Mouse (Mus musculus) frontal cortex, postnatal 10 days (tissue): ENCODE data around the gene Nexn.

Experiments
- DNase-seq, 2 experiments: peaks; one replicate each; pipeline ENCODE4 v3.0.0; 2022; ENCODE audit warnings: low spot score in 2 of 2, mixed read lengths in 1 of 2

The Nexn gene

DNA sequence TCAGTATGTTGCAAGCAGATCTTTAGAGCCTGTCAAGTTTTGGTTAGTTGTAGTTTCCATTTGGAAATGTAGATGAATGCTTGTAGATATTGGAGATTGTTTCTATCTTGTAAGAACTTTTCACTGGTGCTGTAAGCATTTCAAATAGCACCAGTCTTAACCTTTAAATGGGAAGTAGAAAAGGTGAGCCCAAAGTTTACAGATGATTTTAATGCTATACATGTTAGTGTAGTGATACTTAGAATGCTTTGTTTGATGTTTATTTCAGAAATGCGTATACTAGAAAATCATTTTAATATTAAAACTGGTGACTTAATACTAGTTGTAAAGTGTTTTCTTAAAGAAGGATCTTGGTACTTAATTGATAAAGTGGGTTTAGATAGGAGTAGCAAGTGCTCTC lies 30.3 kb downstream of the Nexn start:
- no peak for DNase-seq

DNA sequence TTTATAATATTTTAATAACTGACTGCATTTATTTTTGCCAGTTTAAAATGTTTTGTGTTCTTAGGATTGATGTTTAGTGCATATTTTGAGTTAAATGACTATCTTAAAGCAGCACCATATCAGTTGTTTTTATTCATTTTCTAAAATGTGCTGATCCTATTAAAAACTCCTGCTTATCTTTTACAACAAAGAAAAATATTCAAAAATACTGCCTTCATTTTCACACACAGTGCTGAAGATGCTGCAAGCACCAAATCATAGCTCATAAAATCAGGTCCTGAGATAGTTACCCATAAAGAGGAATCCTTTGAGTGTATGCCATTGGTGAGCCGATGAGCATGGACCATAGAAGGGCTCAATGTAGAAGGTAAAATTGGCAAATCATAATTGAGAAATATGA lies 30.9 kb downstream of the Nexn start:
- no peak for DNase-seq

DNA sequence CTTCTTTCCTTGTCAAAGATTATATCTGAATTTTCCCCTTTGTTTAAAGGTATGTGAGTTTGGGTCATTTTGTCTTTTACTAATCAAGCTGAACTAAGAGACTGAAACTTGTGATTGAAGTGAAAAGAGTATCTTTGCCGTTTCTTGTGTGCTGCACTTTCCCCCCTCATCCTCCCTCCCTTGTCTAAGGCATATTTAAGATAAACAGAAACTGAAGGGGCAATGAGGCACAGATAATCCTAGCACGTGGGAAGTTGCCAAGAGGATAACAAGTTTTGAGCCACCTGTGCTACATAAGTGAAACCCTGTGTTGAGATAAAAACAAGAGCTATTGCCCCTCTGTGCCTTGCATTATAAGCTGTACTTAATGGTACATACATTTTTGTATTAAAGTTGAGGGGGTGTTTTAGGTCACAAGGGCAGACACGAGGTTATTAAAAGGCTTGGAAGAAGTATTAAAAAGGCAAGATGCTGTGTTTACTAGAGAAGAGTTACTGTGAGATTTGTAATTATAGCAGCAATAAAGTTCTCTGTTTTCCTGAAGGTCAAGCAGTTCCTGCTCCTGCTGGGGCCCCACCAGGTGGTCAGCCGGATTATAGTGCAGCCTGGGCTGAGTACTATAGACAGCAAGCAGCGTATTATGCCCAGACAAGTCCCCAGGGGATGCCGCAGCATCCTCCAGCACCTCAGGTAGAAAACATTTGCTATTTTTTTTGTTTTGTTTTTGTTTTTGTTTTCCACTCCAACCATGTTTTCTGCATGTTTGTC lies 34.6 kb downstream of the Nexn start:
- DNase-seq, result no peak

DNA sequence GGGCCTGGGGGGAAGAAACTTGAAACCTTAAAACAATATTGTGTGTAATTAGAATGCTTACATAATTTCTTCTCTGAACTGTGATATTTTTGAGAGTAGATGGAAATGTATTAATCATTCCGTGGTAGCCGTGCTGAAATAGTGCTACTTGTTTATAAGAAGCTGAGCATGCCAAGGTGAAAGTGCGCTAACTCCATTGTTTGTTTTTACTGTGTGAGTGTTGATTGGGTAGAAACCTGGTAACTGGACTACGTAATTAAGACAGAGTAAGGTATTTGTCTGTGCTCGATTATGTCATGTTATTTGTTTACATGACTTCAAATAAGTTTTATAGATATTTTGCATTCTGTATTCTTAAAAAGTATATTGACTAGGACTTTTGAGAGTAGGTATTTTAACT lies 36.9 kb downstream of the Nexn start:
- DNase-seq, result no peak

DNA sequence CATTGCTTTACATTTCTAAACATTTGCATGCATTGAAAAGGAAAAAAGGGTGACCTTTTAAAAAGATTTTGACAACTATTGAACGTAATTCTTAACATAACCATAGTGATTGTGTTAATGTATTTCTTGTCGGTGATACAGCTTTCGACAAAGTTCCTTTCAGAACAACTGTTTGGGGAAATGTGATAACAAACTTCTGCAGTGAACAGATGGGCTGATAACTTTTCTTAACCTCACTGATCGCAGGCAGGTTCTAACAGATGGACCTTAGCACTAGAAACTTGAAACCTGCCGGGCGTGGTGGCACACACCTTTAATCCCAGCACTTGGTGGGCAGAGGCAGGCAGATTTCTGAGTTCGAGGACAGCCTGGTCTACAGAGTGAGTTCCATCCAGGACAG lies 37.3 kb downstream of the Nexn start:
- DNase-seq, result no peak

DNA sequence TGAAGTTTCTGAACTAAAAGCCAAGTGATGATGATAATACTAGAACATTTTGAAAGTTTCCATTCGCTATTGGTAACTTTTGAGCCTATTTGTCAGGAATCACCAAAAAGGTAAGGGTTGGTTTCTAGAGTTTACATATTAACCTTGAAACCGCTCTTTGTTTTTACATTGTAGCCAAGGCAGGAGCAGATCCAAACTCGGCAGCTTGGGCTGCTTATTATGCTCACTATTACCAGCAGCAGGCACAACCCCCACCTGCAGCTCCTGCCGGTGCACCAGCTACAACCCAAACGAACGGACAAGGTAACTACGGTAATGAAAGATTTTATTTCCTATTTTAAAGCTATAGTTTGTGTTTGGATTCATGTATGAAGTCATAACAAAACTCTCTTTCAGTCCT lies 40.2 kb downstream of the Nexn start:
- no peak for DNase-seq

DNA sequence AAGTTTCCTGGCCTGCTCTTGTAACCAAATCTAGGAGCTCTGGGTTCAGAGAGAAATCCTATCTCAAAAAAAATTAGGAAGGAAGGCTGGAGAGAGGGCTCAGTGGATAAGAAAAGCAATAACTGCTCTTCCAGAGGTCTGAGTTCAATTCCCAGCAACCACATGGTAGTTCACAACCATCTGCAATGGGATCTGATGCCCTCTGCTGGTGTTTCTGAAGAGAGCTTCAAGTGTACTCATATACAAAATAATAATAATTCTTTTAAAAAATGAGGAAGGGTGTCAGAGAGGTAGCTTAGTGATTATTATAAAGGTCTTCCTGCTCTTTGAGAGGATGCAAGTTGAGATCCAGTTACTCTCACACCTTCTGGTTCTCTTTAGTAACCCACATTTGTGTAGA lies 41.2 kb downstream of the Nexn start:
- DNase-seq, result no peak

DNA sequence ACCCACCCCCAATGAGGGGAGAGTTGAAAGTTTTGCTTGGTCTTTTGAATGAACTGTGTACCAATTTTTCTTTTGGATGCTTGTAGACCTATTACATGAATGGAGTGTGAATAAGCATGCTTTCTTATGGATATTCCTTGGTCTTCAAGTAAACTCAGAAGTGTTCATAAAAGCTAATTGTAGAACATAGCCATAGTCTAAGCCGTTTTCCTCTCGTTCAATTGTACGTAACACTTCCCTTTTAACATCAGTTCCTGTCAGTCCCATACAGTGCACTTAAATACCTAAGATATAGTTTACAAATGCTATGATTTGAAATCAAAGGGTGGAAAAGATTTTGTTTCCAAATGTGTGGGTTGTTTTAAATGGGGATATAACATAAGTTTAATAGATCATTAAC lies 52.7 kb downstream of the Nexn start:
- no peak for DNase-seq

DNA sequence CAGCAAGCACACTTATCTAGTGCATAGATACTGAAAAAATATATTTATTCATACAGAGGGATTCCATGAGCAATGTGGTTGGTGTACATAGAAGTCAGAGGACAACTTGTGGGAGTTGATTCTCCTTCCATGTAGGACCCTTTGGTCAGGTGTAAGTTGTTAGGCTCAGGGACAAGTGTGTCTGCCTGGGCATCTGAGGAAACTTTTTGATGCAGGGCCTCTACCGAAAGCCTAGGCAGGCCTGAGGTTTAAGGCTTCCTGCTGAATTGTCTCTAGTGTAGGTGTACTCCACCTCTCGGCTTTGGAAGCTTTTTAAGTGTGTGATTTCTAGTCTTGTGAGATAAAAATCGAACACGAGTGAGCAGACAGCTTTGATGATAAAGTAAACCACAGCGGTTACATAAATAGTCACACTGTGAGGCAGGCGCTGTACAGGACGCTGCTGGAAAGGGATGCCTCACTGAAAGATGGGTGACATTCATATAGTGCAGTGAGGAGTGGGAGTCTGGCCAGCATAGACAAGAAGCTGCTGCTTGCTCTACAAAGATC lies 54.3 kb downstream of the Nexn start:
- no peak for DNase-seq

DNA sequence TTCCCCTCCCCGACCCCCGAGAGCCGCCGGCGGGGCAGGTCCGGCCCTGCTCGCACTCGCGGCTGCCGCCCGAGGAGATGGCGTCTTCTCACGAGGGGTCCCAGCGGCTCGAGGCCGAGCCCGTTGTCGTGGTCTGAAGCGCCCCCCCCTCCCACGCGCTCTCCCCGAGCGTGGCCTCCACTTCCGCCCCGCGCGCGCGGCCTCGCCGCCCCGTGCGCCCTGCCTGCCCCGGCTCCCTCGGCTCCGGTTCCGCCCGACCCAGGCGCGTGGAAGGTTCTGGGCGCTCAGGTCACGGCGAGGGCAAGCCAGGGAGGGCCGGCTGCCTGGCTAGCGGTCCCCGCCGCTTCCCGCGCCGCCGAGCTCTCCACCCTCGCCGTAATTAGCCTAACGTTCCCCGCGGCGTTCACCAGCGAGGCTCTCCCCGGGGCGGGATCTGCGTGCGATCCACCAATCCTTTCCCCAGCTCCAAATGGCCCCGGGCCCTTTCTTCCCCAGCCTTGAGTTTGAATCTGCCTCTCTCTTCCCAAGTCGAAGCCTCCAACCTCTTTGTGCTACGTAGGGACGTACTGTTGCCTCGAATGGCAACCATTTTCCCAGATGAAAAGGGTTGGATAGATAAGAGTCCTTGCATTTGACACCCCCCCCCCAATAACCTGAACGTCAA lies 55.3 kb downstream of the Nexn start:
- peak; percentile 56 to 73 for DNase-seq

DNA sequence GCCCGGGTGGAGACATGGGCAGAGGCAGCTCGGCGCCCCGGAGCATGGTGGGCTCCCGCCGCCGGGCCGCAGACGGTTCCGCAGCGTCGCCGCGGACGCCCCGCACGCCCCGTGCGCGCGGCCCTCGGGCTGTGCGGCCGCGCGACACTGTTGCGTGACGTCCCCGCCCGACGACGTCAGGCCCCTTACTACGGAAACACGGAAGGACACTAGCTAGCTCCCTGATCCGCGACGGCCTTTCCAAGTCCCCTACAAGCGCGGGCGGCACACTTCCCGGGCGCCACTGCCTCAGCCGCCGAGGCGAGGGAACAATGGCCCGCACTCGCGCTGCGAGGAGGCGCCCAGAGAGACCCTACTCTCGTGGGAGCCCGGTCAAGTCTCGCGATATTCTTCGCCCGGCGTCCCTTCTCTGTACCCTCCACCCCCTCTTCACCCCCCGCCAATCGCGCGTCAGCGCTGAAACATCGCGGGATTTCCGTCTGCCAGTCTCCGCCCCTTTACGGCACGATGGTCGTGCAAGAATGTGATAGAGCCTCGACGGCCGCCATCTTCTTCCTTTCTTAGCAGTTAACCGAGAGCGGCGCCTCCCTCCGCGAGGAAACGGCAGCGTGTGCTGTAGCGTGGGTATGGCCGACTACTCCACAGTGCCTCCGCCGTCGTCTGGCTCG lies 56.0 kb downstream of the Nexn start, which contains the start of the genes Dnajb4 and Fubp1:
Gene Dnajb4, minus strand, starts transcription at position 336 of the 668 bp plus-strand sequence.
Gene Fubp1, plus strand, starts transcription at position 456 of the 668 bp plus-strand sequence.
- peak; percentile 98 to 100 for DNase-seq

DNA sequence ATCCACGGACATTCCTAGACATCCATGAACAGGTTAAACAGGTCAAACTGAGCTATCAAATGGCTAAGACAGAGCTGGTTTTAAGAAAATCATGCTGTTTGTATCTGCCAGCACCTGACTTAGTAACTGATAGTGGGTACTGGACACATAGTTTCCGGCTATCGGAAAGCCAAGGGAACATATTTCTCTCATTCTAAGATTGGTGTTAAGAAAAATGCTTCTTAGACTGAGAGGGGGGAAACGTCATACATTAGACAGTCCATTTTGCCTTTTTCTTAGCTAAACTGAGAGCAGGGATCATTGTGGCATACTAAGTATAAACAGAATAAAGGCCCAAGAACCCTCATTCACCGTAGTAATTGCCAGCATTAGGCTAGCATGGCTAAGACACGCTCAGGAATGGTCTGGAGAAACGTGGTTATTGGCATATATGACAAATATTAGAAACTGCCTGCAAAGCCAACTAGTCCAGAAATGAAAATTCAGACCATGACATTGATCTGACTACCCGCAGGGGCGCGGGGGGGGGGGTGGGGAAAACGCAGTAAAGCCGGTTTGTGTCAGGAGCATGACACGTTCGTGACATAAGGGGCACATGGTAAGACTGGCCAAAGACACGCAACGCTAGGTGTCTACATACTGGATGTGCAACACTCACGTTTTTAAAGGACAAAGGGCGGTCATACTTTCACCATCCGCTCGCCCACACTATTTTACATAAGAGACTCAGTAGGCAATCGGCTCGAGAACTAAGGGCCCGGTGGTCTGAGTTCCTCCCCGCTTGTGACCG lies 56.8 kb downstream of the Nexn start:
- no peak for DNase-seq

DNA sequence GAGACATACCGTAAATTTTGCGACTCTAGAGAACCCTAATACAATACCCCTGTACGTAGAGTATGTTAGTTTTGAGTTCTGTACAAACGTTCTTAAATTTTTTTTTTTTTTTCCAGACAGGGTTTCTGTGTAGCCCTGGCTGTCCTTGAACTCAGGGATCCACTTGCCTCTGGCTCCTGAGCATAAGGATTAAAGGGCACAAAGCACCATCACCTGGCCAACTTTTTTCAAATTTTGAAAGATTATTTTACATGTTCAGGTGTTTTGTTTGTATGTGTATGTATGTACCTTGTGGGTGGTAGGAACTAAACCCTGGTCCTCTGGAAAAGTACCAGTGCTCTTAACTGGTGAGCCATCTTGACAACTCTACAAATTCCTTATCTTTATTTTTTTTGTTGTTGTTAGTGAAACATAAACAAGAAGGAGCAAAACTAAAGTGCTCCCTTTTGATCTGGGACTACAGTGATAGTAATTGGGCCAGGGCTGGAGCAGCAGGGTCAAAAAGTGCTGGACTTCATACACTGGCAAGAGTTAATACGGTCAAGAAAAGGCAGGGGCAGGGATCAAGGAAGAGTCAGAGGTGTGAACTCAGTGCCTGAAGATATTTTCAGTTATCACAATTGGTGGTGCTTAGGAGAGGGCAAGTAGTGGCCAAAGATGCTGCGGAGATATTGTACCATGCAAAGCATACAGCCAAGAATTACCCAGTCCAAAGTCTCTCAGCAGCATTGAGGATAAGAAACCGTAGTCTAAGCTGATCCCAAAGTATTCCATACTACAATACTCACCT lies 57.9 kb downstream of the Nexn start:
- no peak for DNase-seq

DNA sequence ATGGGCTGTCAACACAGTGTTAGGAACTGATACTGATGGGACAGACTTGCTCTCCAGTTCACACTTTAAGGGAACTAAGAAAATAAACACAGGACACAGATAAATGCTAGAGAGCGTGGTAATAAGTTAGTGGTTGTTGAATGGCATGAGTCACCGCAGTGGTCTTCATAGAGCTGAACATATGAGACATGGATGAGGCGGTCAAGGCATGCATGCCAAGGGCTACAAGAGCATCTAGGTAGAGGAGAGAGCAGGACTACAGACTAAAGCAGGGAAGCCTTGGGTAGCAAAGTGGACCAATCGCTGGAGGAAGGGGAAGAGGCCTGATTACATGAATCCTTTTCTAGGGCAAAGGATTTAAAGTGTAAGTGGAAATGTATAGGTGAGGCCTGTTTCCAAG lies 59.0 kb downstream of the Nexn start:
- no peak for DNase-seq

DNA sequence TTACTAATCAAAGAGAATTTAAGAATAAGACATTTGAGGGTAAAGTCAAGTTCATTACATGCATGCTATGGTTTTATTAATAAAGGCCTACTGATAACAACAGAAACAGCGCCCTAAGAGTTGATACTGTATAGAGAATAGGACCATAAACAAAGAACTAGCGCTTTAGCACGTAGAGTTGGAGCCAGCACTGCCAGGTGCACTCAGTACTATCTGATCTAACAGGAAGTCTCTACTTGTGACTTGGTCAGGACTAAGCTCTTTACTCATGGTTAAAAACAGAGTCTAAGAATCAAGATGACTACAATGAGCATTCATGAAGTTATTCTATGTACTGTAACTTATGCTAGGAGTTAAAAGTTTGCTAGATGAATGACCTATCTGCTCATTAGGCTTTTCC lies 61.6 kb downstream of the Nexn start:
- DNase-seq, result no peak

DNA sequence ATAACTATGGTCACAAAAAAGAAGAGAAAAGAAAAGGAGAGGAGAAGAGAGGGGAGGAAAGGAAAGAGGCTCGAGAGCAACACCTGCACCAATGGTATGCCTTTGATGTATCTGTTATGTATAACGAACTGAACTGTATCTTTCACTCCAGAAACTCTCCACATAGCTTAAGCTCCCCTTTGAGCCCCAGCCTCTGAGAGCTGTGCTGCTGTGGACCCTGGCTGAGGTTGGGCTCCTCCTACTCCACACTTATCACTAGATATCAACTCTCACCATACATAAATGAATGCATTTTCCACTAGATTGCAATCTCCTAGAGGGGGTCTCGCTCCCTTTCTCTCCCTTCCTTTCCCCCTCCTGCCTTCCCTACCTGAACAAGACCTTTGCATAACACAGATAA lies 62.2 kb downstream of the Nexn start:
- no peak for DNase-seq

DNA sequence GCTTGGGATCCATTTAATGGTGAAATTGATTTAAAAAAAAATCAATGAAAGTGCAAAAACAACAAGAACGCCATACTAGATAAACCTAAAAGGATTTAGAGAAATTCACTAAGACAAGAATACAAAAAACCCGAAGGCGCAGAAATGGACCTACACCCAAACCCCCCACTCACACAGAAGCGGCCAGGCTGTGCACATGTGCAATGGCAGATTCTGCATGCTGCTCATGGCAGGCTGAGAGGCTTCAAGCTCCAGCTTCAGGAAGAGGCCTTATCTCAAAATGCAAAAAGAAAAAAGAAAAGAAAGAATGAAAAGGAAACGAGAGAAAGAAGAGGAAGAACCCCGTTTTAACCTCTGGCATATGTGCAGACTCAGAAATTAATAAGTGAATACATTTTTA lies 62.7 kb downstream of the Nexn start:
- no peak for DNase-seq

DNA sequence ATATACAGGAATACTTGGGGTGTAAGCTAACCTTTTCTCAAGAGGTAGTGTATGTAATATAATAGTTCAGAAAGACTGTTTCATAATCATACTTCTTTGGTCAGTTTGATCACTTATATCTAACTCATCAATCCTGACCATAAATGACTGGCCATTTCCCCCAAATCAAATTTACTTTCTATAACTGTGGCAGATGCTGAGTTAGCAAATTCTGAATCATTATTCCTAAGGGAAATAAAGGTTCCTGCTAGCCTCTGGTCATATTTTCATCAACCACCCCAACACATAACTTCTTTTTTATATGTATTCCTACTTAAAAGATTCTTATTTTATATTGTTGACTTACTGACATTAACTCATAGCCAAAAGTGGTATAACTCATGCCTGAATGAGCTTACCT lies 63.2 kb downstream of the Nexn start:
- DNase-seq, result no peak

DNA sequence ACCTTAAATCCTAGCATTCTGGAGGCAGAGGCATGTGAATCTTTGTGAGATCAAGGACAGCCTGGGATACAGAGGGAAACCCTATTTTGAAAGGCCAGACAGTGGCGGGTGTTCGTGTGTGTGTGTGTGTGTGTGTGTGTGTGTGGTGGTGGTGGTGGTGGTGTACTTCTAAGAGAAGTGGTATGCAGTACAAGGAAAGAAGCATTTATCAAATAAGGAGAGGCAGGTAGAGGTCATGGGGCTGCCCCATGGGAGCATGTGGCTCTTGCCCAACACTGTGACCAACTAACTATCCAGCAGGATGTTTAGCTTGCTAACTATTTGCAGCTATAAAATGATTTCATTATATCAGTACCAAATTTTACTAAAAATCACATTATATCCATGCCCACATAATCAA lies 64.5 kb downstream of the Nexn start:
- no peak for DNase-seq

DNA sequence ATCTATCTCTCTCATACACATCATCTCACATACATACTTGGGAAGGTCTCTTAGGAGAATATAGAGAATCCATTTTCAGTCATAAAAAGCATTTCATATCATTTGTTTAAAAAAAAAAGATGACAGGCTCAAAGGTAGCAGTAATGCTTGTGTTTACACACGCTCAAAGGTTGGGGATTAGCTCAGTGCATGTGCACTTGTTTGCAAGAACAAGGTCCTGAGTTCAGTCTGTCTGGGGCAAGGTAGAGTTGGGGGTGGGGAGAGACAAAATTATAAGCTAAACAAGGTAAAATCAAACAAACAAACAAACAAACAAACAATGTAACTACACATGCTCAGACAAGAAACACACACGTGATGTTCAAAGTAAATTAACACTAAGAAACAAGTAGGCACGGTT lies 65.0 kb downstream of the Nexn start:
- no peak for DNase-seq

DNA sequence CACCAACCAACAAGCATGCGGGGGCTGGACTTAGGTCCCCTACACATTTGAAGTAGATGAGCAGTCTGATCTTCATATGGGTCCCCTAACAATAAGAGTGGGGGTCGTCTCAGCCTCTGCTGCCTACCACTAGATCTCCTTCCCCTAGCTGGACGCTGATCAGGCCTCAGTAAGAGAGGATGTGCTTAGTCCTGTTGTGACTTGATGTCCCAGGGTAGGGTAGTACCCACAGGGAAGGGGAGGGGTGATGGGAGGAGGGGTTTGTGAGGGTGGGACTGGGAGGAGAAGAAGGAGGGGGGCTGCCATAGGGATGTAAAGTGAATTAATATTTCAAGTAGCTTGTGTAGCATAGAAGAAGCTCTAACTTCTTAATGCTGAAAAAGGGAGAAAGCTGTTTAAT lies 67.0 kb downstream of the Nexn start:
- DNase-seq, result no peak
